Mouse (Mus musculus): ENCODE measurements around the gene Osbpl9. TPM values are rescaled to one million over a fixed set of nuclear protein-coding genes. Genes with fewer than 3 reads are reported as not detected.

Gene Osbpl9
- polyA plus RNA-seq, 1 experiment from 2014 or later = 60.0 TPM

DNA sequence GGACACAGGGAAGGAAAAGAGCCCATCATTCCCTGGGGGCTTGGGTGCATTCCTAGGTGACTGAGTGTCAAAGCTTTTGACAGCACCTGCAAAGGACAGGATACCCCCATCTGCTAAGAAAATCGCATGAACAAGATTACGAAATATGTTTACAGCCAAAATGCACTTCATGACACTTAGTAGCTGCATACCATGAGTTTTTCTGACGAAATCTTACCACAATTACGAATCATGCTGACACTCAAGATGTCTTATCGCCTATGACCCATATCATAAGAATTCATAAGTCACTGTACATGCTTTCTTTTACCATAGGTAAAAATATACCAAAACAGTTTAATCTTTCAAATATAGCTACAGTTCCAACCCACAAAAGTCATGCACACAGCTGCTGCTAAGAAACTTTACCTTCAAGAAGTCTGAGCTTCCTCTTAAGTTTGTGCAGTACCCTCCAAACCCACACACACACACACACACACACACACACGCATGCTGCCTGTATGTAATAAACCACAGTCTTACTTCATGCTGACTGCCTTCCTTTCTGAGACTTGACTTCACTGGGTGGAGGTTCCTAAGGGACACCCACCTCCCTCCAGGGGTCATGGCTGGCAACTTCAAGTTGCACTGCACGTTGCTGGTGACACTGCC, 65.5 kb downstream of the Osbpl9 start:
- Histone ChIP-seq H3K36me3 (ENCODE audit: insufficient read depth) (no peaks in the 10 kb centered on the region), H3K27ac (ENCODE audit: low read depth) (no peak overlapping the region), H3K9me3 (ENCODE audit: low read depth, low read length) (no peaks in the 10 kb centered on the region), H3K27me3 (ENCODE audit: insufficient read depth, low read length) (no peaks in the 10 kb centered on the region), H3K9ac (no peak overlapping the region), H3K4me2 (no peak overlapping the region), H3K4me3 (ENCODE audit: low read depth, low read length) (no peak overlapping the region), H3K4me1 (ENCODE audit: insufficient read depth) (no peaks in the 10 kb centered on the region)
- WGBS = 74% methylated on average over 7 of the region's 7 CpGs
- no peak for TF ChIP-seq CTCF (IDR thresholded peaks at IDR 0.05; ENCODE audit: low read depth)
- ATAC-seq (ENCODE audit: insufficient read depth) (no peak), DNase-seq (no peak)

- Histone ChIP-seq H3K27me3 (ENCODE audit: insufficient read depth, low read length) (no peaks in the 10 kb centered on the region), H3K27ac (ENCODE audit: low read depth) (no peak overlapping the region), H3K4me2 (no peak overlapping the region), H3K4me1 (ENCODE audit: insufficient read depth) (no peaks in the 10 kb centered on the region), H3K36me3 (ENCODE audit: insufficient read depth) (no peaks in the 10 kb centered on the region), H3K9me3 (ENCODE audit: low read depth, low read length) (no peaks in the 10 kb centered on the region), H3K4me3 (ENCODE audit: low read depth, low read length) (no peak overlapping the region), H3K9ac (no peak overlapping the region)
- DNase-seq (no peak), ATAC-seq (ENCODE audit: insufficient read depth) (no peak)
- no peak for TF ChIP-seq CTCF (IDR thresholded peaks at IDR 0.05; ENCODE audit: low read depth)
- WGBS = 88% methylated on average over 3 of the region's 3 CpGs
These were observed 67.1 kb downstream of the Osbpl9 start for GRCm38 (mm10) chr4:109134955-109135354.

DNA sequence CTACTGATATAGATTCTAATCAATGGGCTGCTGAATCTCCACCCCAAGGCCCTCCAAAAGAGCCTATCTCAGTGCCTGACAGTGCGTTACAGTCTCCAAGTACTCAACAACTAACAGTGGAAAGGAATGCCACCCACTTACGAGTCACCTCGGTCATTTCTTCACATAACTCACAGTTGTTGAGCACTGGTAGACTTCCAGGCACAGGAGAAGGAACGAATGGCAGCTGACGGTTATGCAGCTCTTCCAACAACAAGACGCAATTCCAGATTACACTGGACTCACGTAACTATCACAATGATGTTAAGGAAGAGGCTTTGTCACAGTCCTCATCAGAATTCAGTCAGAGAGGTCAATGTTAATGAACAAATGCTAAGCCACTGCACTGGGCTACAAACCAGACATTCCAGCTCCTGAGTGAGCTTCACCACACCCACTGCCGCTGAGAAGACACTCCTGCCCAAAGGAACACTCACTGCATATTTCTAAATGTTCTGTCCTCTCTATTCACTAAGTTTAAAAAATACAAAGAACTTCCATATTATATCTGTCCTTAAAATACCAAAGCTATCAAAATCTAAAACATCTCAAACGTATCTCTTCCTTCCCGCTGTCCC, 70.7 kb downstream of the Osbpl9 start:
- no peak for TF ChIP-seq CTCF (IDR thresholded peaks at IDR 0.05; ENCODE audit: low read depth)
- Histone ChIP-seq H3K4me2 (no peak overlapping the region), H3K9ac (no peak overlapping the region), H3K27ac (ENCODE audit: low read depth) (no peak overlapping the region), H3K4me1 (ENCODE audit: insufficient read depth) (no peaks in the 10 kb centered on the region), H3K4me3 (ENCODE audit: low read depth, low read length) (no peak overlapping the region), H3K9me3 (ENCODE audit: low read depth, low read length) (no peaks in the 10 kb centered on the region), H3K27me3 (ENCODE audit: insufficient read depth, low read length) (no peaks in the 10 kb centered on the region), H3K36me3 (ENCODE audit: insufficient read depth) (no peaks in the 10 kb centered on the region)
- DNase-seq = no peak
- 86% methylated on average over 10 of the region's 10 CpGs for WGBS
- no peak for ATAC-seq (ENCODE audit: insufficient read depth)

DNA sequence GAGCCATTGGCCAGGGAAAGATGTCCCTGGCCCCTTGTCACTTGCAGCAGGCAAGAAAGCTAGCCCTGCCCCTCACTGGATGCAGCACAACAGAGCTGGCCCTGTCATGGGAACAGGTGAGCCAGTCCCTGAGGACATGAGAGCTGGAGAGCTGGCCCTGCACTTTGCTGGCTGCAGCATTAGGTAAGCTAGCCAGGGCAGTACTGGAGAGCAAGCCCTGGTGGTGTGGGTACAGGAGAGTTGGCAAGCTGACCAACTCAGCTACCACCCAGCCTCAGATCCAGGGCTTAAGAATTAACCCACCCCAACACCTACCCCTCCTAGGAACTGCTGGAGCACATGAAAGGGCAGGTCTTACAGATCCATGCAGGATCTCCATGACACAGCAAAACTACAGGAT, 73.1 kb downstream of the Osbpl9 start:
- no peak for ATAC-seq (ENCODE audit: insufficient read depth)
- no peaks in the 10 kb centered on the region for H3K36me3 ChIP-seq (ENCODE audit: insufficient read depth)
- H3K27me3 ChIP-seq (ENCODE audit: insufficient read depth, low read length) = no peaks in the 10 kb centered on the region

DNA sequence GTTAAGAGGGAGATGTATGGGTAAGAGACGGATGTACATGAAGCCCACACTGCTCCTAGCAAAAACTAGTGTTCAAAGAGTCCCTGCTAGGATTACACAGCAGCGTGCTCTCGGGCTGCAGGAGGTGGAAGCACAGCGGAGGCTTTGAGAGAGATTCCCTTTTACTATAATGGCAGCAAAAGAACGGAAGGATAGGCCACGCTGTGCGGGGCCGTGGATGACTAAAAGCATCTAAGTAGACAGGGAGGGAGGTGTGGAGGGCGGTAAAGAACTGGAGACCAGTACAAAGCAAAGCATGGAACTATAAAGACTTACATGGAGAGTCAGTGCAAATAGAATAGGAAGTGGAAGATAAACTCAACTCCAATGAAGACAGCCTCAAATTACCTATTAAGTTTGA, 74.1 kb downstream of the Osbpl9 start:
- no peaks in the 10 kb centered on the region for H3K27me3 ChIP-seq (ENCODE audit: insufficient read depth, low read length)
- DNase-seq (no peak), ATAC-seq (ENCODE audit: insufficient read depth) (no peak)
- H3K4me3 ChIP-seq (ENCODE audit: low read depth, low read length) = no peak overlapping the region
- no peak overlapping the region for H3K27ac ChIP-seq (ENCODE audit: low read depth)
- no peak overlapping the region for H3K4me2 ChIP-seq
- TF ChIP-seq CTCF (IDR thresholded peaks at IDR 0.05; ENCODE audit: low read depth) = no peak
- H3K9me3 ChIP-seq (ENCODE audit: low read depth, low read length) = no peaks in the 10 kb centered on the region
- H3K36me3 ChIP-seq (ENCODE audit: insufficient read depth) = no peaks in the 10 kb centered on the region
- WGBS = 82% methylated on average over 9 of the region's 9 CpGs
- H3K9ac ChIP-seq = no peak overlapping the region
- no peaks in the 10 kb centered on the region for H3K4me1 ChIP-seq (ENCODE audit: insufficient read depth)

More for the DNA sequence above, 73.1 kb downstream of the Osbpl9 start:
- Histone ChIP-seq H3K27ac (ENCODE audit: low read depth) (no peak overlapping the region), H3K4me2 (no peak overlapping the region), H3K9ac (no peak overlapping the region), H3K4me1 (ENCODE audit: insufficient read depth) (no peaks in the 10 kb centered on the region), H3K4me3 (ENCODE audit: low read depth, low read length) (no peak overlapping the region), H3K9me3 (ENCODE audit: low read depth, low read length) (no peaks in the 10 kb centered on the region)
- DNase-seq = no peak
- TF ChIP-seq CTCF (IDR thresholded peaks at IDR 0.05; ENCODE audit: low read depth) = no peak

- H3K27ac ChIP-seq (ENCODE audit: low read depth) = no peak overlapping the region
- H3K9ac ChIP-seq = no peak overlapping the region
- H3K4me3 ChIP-seq (ENCODE audit: low read depth, low read length) = no peak overlapping the region
- no peaks in the 10 kb centered on the region for H3K4me1 ChIP-seq (ENCODE audit: insufficient read depth)
- no peak for DNase-seq
- 43% methylated on average over 10 of the region's 10 CpGs for WGBS
- TF ChIP-seq CTCF (IDR thresholded peaks at IDR 0.05; ENCODE audit: low read depth) = no peak
- ATAC-seq (ENCODE audit: insufficient read depth) = 0 out of 2 replicates have a peak, but pooled peaks have one; percentile 56
- no peaks in the 10 kb centered on the region for H3K27me3 ChIP-seq (ENCODE audit: insufficient read depth, low read length)
- no peak overlapping the region for H3K4me2 ChIP-seq
- no peaks in the 10 kb centered on the region for H3K36me3 ChIP-seq (ENCODE audit: insufficient read depth)
- H3K9me3 ChIP-seq (ENCODE audit: low read depth, low read length) = no peaks in the 10 kb centered on the region
These were observed 75.1 kb downstream of the Osbpl9 start for GRCm38 (mm10) chr4:109126834-109127564.

- Histone ChIP-seq H3K4me2 (no peak overlapping the region), H3K9me3 (ENCODE audit: low read depth, low read length) (no peaks in the 10 kb centered on the region), H3K27ac (ENCODE audit: low read depth) (no peak overlapping the region), H3K27me3 (ENCODE audit: insufficient read depth, low read length) (no peaks in the 10 kb centered on the region), H3K4me3 (ENCODE audit: low read depth, low read length) (no peak overlapping the region), H3K9ac (no peak overlapping the region), H3K4me1 (ENCODE audit: insufficient read depth) (no peaks in the 10 kb centered on the region), H3K36me3 (ENCODE audit: insufficient read depth) (no peaks in the 10 kb centered on the region)
- no peak for DNase-seq
- TF ChIP-seq CTCF (IDR thresholded peaks at IDR 0.05; ENCODE audit: low read depth) = no peak
- no peak for ATAC-seq (ENCODE audit: insufficient read depth)
- WGBS = 73% methylated on average over 2 of the region's 2 CpGs
These were observed 76.2 kb downstream of the Osbpl9 start for GRCm38 (mm10) chr4:109125746-109126425.
